Mouse (Mus musculus): Measurements from ENCODE around the gene Itprid1.

GRCm38 (mm10) chr6:56027966-56028365 lies 191.3 kb downstream of the Itprid1 start:
- TF ChIP-seq POLR2A (IDR thresholded peaks at IDR 0.05; ENCODE audit: low read depth, low read length) (no peak), CTCF (conservative IDR thresholded peaks at IDR 0.05; ENCODE audit: insufficient read depth, insufficient read length, low read depth, low read length) (no peak)
